Mouse (Mus musculus) layer of hippocampus, adult 9-10 months (tissue): ENCODE data around the gene Cnga3.

Experiments used
- DNase-seq: peaks from one replicate; pipeline ENCODE4 v3.0.0; 2022; ENCODE audit warnings: low spot score

Cnga3 gene

GRCm38 (mm10) chr1:37214144-37214543 is at the start of gene Cnga3:
Cnga3 (plus strand) TSS chr1:37214434.
- no peak for DNase-seq

- DNase-seq, result no peak
Measured at GRCm38 (mm10) chr1:37166066-37166465, 48.2 kb upstream of the Cnga3 start.

DNA sequence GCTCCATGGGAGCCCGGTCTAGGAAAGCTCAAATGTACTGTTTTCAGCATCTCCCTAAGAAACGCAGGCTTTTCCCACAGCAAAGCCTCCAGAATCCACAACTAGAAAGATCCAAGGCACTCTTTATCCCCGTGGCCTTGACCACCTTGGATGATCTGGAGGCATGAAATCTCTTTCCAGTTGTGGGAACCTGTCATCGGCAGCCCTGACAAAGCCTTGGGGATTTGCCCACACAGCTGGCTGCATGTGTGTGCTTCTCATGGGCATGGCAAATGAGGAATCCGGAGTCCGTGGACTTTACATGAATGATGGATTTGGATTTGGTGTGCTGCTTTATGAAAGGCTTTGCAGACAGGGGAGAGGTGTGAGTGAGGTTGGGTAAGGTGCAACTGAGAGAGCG is 46.3 kb upstream of the Cnga3 start:
- DNase-seq, result no peak

- no peak for DNase-seq
Measured at GRCm38 (mm10) chr1:37177874-37178273, 36.4 kb upstream of the Cnga3 start.

DNA sequence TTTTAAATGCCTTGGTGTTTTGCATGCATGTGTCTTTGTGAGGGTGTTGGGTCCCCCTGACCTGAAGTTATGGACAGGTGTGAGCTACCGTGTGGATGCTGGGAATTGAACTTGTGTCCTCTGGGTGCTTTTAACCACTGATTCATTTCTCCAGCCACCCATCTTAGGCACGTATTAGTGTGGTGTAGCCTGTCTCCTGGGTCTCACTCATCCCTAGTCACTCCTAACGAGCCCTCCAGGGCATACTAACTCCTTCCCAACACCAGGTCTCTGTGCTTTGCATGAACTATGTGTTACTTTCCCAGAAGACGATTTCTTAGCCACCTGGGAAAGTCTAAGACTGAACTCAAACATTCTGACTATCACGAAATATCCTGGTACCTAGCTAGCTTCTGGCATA is 34.4 kb upstream of the Cnga3 start:
- DNase-seq, result no peak

DNA sequence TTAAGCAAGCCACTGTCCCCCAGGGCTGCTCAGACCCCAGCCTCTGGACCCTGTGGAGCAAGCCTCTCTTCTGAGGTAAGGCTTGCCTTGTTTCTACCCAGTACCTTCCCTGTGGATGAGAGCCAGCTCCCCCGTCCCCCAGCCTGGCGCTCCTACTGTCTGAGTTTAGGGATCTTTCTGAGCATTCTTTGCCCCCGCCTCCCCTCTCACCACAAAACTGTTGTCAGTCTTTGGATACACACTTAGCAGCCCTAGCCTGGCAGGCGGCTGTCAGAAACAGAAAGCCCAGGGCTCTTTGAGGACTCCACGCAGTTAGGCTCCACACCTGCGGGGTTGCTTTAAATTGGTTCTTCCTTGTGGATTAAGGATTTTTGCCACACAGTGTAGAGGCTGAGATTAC is 27.2 kb upstream of the Cnga3 start:
- DNase-seq, result no peak

DNA sequence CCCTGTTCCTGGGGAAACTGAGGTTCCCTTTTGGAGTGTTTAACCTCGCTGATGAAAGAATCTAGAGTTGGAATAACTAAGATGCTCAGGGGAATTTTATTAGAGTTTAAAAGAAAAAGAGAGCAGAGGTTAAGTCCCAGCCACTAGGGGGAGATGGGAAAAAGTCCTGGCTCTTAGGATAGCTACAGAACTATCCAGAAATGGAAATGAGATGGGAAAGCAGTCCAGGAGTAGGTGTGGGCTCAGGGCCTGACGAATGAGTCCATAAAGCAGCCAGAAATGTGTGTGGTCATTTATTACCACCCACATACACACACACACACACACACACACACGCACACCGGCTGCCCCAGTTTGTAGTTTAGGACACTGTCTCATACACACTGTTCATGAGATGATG is 19.6 kb upstream of the Cnga3 start:
- DNase-seq, result no peak

GRCm38 (mm10) chr1:37201406-37201805 is 12.8 kb upstream of the Cnga3 start:
- DNase-seq, result no peak

GRCm38 (mm10) chr1:37207743-37208142 is 6.5 kb upstream of the Cnga3 start:
- DNase-seq, result no peak

DNA sequence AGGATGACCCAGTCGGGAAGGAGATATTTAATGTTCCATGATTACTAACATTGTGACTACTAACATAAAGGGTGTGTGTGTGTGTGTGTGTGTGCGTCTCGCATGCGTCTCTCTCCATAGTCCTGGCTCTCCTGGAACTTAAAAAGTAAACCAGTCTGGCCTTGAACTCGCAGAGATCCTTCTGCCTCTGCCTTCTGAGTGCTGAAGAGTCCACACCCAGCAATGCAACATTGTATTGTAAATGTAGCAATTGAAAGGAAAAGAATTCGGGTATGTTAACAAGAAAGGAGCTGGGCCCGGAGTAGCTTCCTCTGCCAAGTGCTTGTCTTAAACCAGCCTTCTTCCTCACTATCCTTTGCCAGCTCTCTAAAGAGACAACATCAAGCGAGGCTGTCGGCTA is 1.9 kb upstream of the Cnga3 start:
- DNase-seq, result no peak

DNA sequence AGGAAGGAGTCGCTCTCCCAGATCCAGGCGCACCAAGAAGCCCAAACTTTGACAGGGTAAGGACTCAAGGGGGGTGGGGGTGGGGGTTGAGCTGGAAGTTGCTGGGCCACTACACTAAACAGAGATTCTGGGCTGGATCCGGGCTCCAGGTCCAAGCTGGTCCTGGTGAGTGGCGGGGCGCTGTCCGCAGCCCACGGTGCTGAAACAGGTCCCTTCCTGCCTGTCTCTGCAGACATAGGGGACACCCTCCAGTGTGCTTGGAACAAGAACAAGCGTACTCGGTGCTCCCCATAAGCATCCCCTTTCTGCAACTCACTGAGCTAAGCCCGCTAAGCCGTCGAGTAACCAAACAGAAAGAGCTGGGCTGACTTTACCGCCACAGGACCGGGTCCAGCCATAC is 4.2 kb downstream of the Cnga3 start:
- DNase-seq, result no peak

- DNase-seq, result no peak
Measured at GRCm38 (mm10) chr1:37219593-37219992, 5.4 kb downstream of the Cnga3 start.

DNA sequence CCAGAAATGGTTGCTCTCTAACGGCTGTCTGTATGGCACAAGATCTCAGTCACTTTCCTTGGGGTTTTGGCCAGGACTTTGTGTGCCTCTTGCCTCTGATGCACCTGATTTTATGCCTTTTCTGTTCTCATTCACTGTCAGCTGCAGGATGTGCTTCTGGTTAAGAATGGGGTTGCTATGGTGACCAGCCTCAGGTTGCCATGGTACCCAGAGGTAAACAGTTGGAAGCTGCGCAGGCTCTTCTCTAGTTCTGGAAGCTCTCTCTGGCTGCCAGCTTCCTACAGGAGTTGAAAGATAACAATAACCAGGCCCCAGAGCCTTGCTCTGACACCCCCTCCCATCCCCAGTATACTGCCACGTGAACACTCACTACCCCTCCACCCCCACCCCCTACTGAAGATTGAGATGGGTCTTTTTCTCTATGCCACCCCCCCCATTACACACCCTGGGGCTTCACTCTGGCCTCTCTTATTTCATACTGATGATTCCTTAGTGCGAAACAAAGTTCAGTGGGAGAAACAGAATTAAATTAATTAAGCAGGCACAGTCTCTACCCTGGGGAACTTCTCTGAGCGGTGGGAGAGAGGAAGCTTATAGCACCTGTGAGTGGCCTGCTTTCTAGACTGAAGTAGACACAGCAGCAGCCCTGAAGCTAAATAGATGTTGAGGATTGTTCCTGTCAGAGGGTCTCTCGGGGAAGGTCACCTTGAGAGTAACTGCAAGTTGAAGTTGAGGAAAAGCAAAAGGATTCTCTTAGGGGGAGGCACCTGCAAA is 6.1 kb downstream of the Cnga3 start:
- DNase-seq, result peak; percentile 81

- DNase-seq, result no peak
Measured at GRCm38 (mm10) chr1:37222002-37222401, 7.8 kb downstream of the Cnga3 start.

DNA sequence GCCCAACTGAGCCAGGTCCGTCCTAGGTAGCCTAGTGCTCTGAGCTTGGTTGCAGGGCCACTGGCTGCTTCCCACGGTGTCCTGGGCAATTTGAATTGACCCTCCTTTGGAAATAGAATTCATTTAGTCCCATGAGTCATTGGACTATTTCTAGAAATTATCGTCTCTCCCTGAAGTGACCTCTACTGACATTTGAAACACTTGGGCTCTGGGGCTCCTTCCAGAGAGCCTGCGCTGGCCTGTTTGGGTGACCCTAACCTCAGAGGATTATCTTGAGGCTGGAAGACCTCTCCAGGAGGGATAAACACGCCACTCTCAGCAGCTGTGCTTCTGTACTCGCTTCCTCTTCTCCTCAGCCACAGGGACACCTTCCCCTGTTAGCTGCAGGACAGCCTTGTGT is 16.2 kb downstream of the Cnga3 start:
- no peak for DNase-seq

DNA sequence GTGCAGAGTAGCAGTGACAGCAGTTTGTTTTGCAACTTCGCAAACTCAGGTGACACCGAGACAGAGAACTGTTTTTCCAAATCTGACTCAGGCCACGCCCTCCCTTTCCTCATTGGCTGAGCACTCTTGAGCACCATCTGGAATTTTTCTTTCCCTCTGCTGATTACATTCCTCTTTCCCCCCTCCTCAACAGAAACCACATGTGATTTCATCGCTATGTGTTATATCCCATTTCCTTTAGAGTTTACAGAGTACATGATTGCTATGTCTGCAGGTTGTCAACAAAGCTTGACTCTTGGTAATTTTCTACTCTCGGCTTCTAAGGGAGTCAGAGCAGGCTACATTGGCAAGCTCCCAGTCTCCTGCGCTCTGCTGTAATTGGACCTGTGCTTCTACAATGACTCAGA is 17.1 kb downstream of the Cnga3 start:
- DNase-seq, result no peak

DNA sequence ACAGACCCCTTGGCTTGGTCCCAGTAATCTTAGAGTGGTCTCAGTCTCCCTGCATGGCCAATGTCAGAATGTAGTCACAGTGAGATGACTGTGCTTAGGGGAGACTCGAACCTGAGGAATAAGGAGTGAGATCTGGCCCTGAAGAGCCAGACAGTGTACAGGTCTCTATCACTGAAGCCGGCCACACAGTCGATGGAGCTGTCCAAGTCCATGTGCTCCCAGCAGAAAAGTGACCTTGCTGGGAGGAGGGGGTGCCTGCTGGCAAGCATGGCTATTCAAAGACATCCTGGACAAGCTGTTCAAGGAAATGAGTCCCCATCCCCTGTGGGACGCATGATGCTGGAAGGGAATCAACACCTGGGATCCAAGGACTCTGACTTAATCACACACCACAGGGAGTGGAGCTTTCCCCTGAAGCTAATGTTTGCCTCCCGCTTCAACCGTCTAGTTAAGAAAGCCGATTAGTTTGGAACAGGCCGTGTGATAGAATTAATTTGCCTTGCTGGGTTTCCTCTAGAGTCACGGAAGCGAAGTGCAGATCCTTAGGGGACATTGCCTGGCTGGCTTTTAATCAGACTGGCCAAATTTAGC is 24.9 kb downstream of the Cnga3 start:
- DNase-seq, result no peak

GRCm38 (mm10) chr1:37242253-37242652 is 28.0 kb downstream of the Cnga3 start:
- DNase-seq, result no peak

DNA sequence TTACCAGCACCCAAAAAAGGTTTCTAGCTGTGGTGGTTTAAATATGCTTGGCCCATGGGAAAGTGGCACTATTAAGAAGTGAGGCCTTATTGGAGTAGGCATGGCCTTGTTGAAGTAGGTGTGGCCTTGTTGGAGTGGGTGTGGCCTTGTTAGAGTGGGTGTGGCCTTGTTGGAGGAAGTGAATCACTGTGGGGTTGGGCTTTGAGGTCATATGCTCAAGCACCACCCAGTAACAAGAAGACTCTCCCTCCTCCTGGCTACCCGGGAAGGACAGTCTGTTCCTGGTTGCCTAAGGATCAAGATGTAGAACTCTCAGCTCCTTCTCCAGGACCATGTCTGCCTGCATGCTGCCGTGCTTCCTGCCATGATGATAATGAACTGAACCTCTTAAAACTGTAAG is 32.2 kb downstream of the Cnga3 start:
- no peak for DNase-seq

GRCm38 (mm10) chr1:37248406-37248805 is 34.2 kb downstream of the Cnga3 start:
- no peak for DNase-seq

GRCm38 (mm10) chr1:37250643-37251310 is 36.5 kb downstream of the Cnga3 start:
- DNase-seq, result peak; percentile 86

GRCm38 (mm10) chr1:37258443-37258842 is 44.2 kb downstream of the Cnga3 start:
- DNase-seq, result no peak

GRCm38 (mm10) chr1:37272464-37272863 is 58.2 kb downstream of the Cnga3 start:
- DNase-seq, result peak; percentile 65
